Mouse (Mus musculus) forebrain, embryonic 15.5 days (tissue): Measurements from ENCODE around the gene Kcnq1. TPM values are rescaled to one million over a fixed set of nuclear protein-coding genes. Genes with fewer than 3 reads are reported as not detected.
A peak's percentile ranks its signal among the peaks of the same experiment; 100 is the strongest.

Experiments used
- ATAC-seq: fragments of 200-750 bp; cut with Nextera tagmentation; replicated peaks from 2 replicates; pipeline ENCODE4 v1.8.0; 2017; ENCODE audit warnings: mild to moderate bottlenecking, moderate TSS enrichment, moderate library complexity
- H3K27ac ChIP-seq: fragments of 300-500 bp; sonication (generic); replicated peaks from 2 replicates; pipeline ENCODE4 v1.5.1; 2015; ENCODE audit warnings: mild to moderate bottlenecking, inconsistent platforms
- H3K27me3 ChIP-seq: fragments of 300-500 bp; sonication (generic); 2 replicates; pipeline ENCODE4 v1.6.1; 2015; ENCODE audit warnings: inconsistent platforms
- H3K36me3 ChIP-seq: fragments of 300-500 bp; sonication (generic); 2 replicates; pipeline ENCODE4 v1.6.1; 2015; ENCODE audit warnings: mild to moderate bottlenecking, inconsistent platforms
- H3K4me1 ChIP-seq: fragments of 300-500 bp; sonication (generic); 2 replicates; pipeline ENCODE4 v1.6.1; 2015; ENCODE audit warnings: inconsistent platforms
- H3K4me2 ChIP-seq: fragments of 300-500 bp; sonication (generic); replicated peaks from 2 replicates; pipeline ENCODE4 v1.6.1; 2015; ENCODE audit warnings: mild to moderate bottlenecking, inconsistent platforms
- H3K4me3 ChIP-seq: fragments of 300-500 bp; sonication (generic); 2 replicates; pipeline ENCODE4 v1.5.1; 2015; ENCODE audit warnings: mild to moderate bottlenecking, inconsistent platforms
- H3K9ac ChIP-seq: fragments of 300-500 bp; sonication (generic); replicated peaks from 2 replicates; pipeline ENCODE4 v1.6.1; 2015; ENCODE audit warnings: mild to moderate bottlenecking, inconsistent platforms
- H3K9me3 ChIP-seq: fragments of 300-500 bp; sonication (generic); 2 replicates; pipeline ENCODE4 v1.6.1; 2016; ENCODE audit warnings: inconsistent platforms
- WGBS: fragments of 180-500 bp; shearing (Covaris S2); methylation state at CpG from one replicate; pipeline ENCODE4 v1.1.7; 2015; ENCODE audit warnings: mixed read lengths; 5-methylcytosine and 5-hydroxymethylcytosine counted together
- polyA plus RNA-seq: library from polyadenylated mRNA; unstranded; fragments of >200 nt; fragmentation: Nextera tagmentation; extraction: Ambion mirVana; gene quantifications from 2 replicates; pipeline ENCODE4 v1.2.1, GENCODE M21; 2015

The Kcnq1 gene
- polyA plus RNA-seq, 1 experiment from 2014 or later: 0.81 TPM

DNA sequence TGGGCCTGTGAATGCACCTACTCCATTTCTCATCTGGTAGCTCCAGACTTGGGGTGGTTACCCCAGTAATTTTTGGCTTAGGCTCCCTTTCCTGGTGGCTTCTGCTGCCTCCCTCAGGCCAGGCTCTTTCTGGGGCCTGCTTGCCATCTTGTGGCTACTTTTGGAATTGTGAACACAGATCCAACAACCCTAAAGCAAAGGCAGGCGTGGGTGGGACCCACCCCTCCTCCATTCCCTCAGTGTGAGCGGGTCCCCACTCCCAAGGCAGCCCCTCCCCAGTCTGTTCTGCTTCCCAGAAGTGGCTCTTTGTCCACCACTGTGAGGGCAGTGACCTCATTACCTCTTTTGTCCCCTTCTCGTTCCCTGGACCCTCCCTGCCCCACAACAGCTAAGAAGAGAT lies 46.2 kb downstream of the Kcnq1 start:
- no peak overlapping the region for H3K4me3 ChIP-seq
- no peaks in the 10 kb centered on the region for H3K9me3 ChIP-seq
- no peak overlapping the region for H3K9ac ChIP-seq
- H3K4me1 ChIP-seq: peaks cover 13% of the 10 kb centered on the region
- no peak overlapping the region for H3K4me2 ChIP-seq
- 5% methylated on average over 3 of the region's 3 CpGs for WGBS
- no peaks in the 10 kb centered on the region for H3K27me3 ChIP-seq
- ATAC-seq: no peak
- no peak overlapping the region for H3K27ac ChIP-seq
- no peaks in the 10 kb centered on the region for H3K36me3 ChIP-seq

DNA sequence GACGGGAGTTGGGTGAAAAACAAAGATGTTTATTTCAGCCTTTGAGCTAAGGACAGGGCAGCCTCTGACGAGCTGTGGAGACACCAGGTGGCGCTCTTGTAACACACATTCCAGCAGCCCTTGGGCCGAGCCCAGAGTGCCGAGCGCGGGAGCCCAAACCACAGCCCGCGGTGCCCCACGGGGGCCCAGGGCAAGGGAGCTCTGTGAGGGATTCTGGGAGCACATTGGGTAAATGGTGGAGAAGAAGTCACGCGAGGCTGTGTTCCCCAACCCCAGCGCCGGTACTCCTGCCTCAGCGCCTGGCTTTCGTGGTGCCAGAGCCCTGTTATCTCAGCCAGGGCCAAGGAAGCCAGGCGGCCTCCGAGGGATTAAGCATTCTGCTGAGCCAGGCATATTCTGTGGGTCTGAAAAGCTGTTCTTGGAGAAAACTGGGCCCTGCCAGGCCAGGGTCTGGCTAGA lies 47.8 kb downstream of the Kcnq1 start:
- peak; percentile 93 for ATAC-seq
- H3K27me3 ChIP-seq: no peaks in the 10 kb centered on the region
- 0% methylated on average over 18 of the region's 18 CpGs for WGBS
- H3K9me3 ChIP-seq: no peaks in the 10 kb centered on the region
- H3K36me3 ChIP-seq: no peaks in the 10 kb centered on the region
- H3K4me3 ChIP-seq: peak overlapping the region; percentile 34
- H3K9ac ChIP-seq: peak overlapping the region; percentile 39
- H3K27ac ChIP-seq: no peak overlapping the region
- H3K4me2 ChIP-seq: peak overlapping the region; percentile 59
- H3K4me1 ChIP-seq: peaks cover 13% of the 10 kb centered on the region

DNA sequence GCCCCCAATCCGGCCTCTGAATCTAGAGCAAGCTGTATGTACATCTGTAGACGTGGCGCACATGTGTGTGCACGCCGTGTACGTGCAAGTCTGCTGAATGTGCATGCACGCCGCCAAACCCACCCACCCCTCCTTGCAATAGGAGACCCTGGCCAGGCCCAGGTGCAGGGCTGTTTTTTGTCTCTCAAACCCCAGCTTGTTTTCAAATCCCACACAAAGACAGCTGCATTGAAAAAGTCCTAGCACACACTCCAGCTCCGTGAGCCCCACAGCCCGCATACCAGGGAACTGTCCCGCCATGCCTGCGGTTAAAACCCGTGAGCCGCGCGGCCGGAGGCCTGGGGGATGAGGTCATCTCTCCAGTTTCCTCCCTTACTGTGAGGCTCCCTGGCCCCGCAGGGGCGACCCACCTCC lies 48.3 kb downstream of the Kcnq1 start:
- Histone ChIP-seq H3K9me3 (no peaks in the 10 kb centered on the region), H3K4me1 (peaks cover 13% of the 10 kb centered on the region), H3K4me3 (no peak overlapping the region), H3K4me2 (0 out of 2 replicates have a peak overlapping the region, but pooled peaks have one; percentile 59), H3K27me3 (no peaks in the 10 kb centered on the region), H3K9ac (no peak overlapping the region), H3K27ac (no peak overlapping the region), H3K36me3 (no peaks in the 10 kb centered on the region)
- peak; percentile 41 for ATAC-seq
- 13% methylated on average over 19 of the region's 19 CpGs for WGBS

DNA sequence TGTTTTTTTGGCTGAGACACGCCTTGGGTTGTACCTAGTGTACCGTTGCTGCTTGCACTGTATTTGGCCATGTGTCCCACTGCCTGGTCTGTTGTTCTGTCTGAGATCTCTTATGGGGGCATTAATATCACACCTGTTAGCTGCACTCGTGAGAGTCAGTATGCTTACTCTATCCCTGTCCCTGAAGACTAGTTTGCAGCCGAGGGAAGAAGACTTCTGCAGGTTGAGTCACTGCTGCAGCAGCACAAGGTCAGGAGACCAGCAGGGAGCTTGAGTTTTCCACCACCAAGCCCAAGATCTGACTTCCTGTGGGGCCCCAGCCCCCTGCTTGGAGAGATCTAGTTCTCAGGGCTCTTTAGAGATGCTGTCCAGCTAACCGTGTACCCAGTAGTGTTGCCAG lies 49.1 kb downstream of the Kcnq1 start:
- Histone ChIP-seq H3K27ac (no peak overlapping the region), H3K4me3 (no peak overlapping the region), H3K4me2 (no peak overlapping the region), H3K9me3 (no peaks in the 10 kb centered on the region), H3K36me3 (no peaks in the 10 kb centered on the region), H3K9ac (no peak overlapping the region), H3K4me1 (peaks cover 13% of the 10 kb centered on the region), H3K27me3 (no peaks in the 10 kb centered on the region)
- 62% methylated on average over 5 of the region's 5 CpGs for WGBS
- ATAC-seq: no peak

DNA sequence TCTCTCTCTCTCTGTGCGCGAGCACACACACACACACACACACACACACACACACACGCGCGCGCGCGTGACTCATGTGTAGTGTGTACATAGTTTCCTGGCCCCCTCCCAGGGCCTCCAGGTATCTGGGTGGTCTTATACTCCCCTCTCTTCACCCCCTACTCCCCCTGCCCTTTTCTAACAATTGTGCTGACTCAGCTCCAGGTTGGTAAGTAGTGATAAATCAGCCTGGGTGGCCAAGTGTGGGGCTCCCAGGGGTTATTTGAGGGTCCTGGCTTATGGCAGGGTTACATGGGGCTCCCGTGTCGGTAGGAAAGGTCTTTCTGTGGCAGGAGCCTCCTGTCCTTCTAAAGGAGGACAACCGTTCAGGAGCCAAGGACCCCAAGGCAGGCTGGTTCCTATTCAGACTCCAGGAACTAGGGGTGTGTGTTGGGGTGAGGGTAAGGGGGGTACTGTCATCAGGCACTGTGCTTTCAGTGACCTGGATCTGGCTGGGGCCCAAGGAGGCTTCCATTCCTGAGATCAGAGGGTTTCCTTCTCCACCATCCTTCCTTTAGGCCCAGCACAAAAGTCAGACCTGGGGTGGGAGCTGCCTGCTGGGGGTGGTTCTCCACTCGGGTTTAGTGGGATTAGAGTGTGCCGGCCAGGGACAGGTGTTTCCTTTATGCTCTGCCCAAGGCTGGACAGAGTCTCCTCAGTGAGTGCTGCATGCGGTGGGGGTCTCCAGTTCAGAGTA lies 52.7 kb downstream of the Kcnq1 start:
- no peaks in the 10 kb centered on the region for H3K36me3 ChIP-seq
- H3K9me3 ChIP-seq: no peaks in the 10 kb centered on the region
- no peaks in the 10 kb centered on the region for H3K27me3 ChIP-seq
- no peak overlapping the region for H3K4me3 ChIP-seq
- H3K4me2 ChIP-seq: no peak overlapping the region
- WGBS: 80% methylated on average over 14 of the region's 14 CpGs
- H3K4me1 ChIP-seq: peaks cover 9% of the 10 kb centered on the region
- no peak overlapping the region for H3K9ac ChIP-seq
- ATAC-seq: no peak
- H3K27ac ChIP-seq: no peak overlapping the region

DNA sequence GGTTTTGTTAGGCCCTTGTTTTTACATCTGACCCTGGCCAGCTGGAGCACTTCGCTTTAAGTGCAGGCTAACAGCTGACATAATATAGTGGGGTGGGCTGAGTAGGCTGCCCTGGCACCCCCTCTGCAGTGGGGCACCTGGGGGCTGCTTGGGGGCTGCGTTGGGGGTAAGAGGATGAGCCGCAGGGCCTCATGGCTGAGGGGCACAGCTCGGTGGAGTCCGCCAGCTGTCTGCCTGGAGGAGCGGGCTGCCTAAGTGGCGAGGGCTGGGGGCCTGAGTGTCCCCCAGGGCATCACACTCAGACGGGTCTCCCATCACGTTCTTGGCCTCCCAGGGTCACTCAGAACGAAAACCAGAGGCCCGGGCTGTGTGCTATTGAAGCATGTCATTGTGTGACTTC lies 53.3 kb downstream of the Kcnq1 start:
- Histone ChIP-seq H3K9ac (no peak overlapping the region), H3K27ac (no peak overlapping the region), H3K27me3 (no peaks in the 10 kb centered on the region), H3K36me3 (no peaks in the 10 kb centered on the region), H3K4me3 (no peak overlapping the region), H3K9me3 (no peaks in the 10 kb centered on the region), H3K4me1 (peaks cover 4% of the 10 kb centered on the region; the same call in 1 of the 2 replicates), H3K4me2 (no peak overlapping the region)
- 54% methylated on average over 11 of the region's 11 CpGs for WGBS
- no peak for ATAC-seq

DNA sequence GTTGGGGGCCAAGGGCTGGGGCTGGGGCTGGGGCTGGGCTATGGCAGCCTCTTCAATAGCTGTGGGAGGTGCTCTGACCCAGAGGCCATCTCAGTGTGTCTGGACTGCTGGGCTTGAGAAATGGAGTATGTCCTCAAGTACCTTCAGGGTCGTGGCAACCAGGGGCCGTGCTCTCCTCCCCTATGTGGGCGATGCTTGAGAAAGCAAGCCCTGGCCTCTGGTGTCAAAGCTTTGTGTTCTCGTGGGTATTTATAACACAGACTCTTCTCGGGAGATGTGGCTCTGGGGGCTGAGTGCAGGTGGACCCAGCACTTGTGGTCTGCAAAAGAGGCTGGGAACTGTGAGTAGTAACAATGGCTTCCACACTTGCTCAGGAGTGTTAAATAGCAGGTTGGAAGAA lies 53.9 kb downstream of the Kcnq1 start:
- ATAC-seq: no peak
- 69% methylated on average over 5 of the region's 5 CpGs for WGBS
- H3K9ac ChIP-seq: no peak overlapping the region

DNA sequence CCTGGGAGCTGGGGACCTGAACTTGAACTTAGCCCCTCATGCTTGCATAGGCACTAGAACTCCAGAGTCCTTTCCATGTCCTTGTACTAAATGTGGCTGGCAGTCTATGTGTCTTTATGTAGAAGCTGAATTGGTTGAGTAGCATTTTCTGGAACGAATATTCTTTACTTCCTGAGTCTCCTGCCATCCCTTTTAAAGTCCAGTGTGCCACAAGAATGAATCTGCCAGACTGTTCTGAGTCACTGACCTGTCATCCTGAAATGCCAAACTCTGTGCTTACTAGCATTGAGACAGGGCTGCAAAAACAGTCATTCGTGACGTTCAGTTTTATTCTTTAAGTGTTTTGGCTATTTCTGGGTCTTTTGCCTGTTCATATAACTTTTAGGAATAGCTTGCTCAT lies 55.9 kb downstream of the Kcnq1 start:
- H3K9ac ChIP-seq: no peak overlapping the region
- 78% methylated on average over 3 of the region's 3 CpGs for WGBS
- H3K27ac ChIP-seq: no peak overlapping the region
- no peaks in the 10 kb centered on the region for H3K9me3 ChIP-seq
- no peaks in the 10 kb centered on the region for H3K4me1 ChIP-seq
- H3K27me3 ChIP-seq: no peaks in the 10 kb centered on the region
- no peak for ATAC-seq
- H3K4me3 ChIP-seq: no peak overlapping the region
- H3K36me3 ChIP-seq: no peaks in the 10 kb centered on the region
- H3K4me2 ChIP-seq: no peak overlapping the region

More for the DNA sequence above, 53.9 kb downstream of the Kcnq1 start:
- Histone ChIP-seq H3K4me1 (no peaks in the 10 kb centered on the region), H3K4me2 (no peak overlapping the region), H3K9me3 (no peaks in the 10 kb centered on the region), H3K27me3 (no peaks in the 10 kb centered on the region), H3K27ac (no peak overlapping the region), H3K4me3 (no peak overlapping the region), H3K36me3 (no peaks in the 10 kb centered on the region)

DNA sequence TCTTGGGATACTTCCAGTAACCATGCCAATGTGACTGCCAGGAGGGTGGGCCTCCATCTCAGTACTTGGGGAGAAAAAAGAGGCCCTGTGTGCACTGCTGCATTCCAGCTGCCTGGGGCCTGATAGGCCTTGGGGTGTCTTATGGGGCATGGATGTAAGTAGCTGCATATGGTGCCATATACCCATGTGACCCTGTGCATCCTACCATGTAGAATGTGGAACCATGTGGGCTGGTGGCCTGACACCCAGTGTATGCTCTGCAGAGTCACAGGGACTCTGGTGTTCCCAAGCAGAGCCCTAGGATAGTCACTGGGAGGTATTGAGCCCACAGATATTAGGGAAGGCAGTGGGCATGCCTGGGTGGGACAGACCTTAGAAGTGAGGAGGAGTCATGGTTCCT lies 57.9 kb downstream of the Kcnq1 start:
- H3K36me3 ChIP-seq: no peaks in the 10 kb centered on the region
- H3K9me3 ChIP-seq: no peaks in the 10 kb centered on the region
- H3K27me3 ChIP-seq: no peaks in the 10 kb centered on the region
- H3K4me1 ChIP-seq: no peaks in the 10 kb centered on the region
- no peak overlapping the region for H3K9ac ChIP-seq
- ATAC-seq: no peak
- no peak overlapping the region for H3K27ac ChIP-seq
- H3K4me2 ChIP-seq: no peak overlapping the region
- no peak overlapping the region for H3K4me3 ChIP-seq

DNA sequence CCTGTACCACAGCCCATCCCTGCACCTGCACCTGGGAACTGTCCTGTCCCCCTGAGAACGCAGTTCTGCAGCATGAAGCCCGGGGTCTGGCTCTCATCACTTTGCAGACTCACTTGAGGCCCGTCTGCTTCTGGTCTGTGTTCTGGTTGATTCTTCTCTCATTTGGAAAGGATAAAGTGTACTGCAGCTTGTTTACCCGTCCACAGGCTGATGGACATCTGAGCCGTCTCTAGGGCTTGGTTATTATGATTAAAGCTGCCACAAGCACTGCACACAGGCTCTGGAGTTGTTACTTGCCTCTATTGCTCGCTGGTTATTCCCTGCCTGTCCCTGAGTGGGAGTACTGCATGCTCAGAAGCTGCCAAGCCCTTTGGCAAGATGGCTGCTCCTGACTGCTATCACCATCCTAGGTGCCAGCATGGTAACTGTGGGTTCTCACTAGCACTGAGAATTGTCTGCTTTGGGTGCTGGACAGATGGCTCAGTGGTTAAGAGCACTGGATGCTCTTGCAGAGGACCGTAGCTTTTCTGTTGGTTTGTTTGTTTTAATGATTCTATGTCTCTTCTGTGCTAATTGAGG lies 59.6 kb downstream of the Kcnq1 start:
- no peak overlapping the region for H3K27ac ChIP-seq
- no peak overlapping the region for H3K4me2 ChIP-seq
- no peaks in the 10 kb centered on the region for H3K9me3 ChIP-seq
- H3K4me1 ChIP-seq: no peaks in the 10 kb centered on the region
- ATAC-seq: no peak
- H3K9ac ChIP-seq: no peak overlapping the region
- H3K4me3 ChIP-seq: no peak overlapping the region
- 72% methylated on average over 7 of the region's 7 CpGs for WGBS
- H3K27me3 ChIP-seq: no peaks in the 10 kb centered on the region
- no peaks in the 10 kb centered on the region for H3K36me3 ChIP-seq

DNA sequence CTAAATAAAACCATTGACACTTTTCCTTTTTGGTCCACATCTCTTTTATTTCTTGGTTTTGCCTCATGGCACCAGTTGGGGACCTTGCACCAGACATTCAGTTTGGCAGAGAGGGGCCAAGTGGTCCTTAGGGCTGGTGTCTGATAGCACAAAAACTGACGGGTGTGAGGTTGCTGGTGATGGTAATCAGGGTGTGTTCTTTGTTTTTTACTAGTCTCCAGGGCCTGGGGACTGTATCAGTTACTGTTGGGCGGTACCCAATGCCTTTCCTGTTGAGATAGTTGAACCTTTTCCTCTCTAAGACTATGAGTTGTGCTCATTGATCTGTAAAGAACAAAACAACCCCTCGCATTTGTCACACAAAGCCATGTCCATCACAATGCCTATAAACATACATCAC lies 61.1 kb downstream of the Kcnq1 start:
- no peak overlapping the region for H3K9ac ChIP-seq
- no peaks in the 10 kb centered on the region for H3K36me3 ChIP-seq
- H3K27ac ChIP-seq: no peak overlapping the region
- 78% methylated on average over 3 of the region's 3 CpGs for WGBS
- H3K4me1 ChIP-seq: no peaks in the 10 kb centered on the region
- H3K27me3 ChIP-seq: no peaks in the 10 kb centered on the region
- ATAC-seq: no peak
- no peak overlapping the region for H3K4me2 ChIP-seq
- no peaks in the 10 kb centered on the region for H3K9me3 ChIP-seq
- H3K4me3 ChIP-seq: no peak overlapping the region

DNA sequence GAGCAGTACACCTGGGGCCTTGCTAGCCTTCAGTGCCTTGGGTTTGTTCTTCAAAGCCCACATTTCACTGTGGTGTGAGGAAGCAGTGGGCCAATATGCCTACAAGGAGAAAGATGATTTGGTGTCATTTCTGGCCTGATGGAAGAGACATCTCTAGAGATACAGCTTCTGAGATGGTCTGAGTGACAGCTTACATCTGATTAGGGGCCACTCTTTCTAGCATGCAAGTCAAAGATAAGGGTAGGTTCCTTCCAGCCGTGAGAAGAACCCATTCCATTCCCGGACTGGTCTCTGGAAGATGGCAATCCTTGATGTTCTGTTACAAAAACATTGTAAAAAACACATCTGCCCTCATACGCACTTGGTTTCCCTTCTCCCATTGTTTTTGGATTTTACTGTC lies 63.2 kb downstream of the Kcnq1 start:
- Histone ChIP-seq H3K9ac (no peak overlapping the region), H3K4me2 (no peak overlapping the region), H3K27ac (no peak overlapping the region), H3K4me3 (no peak overlapping the region), H3K36me3 (no peaks in the 10 kb centered on the region), H3K4me1 (no peaks in the 10 kb centered on the region), H3K9me3 (no peaks in the 10 kb centered on the region), H3K27me3 (no peaks in the 10 kb centered on the region)
- ATAC-seq: no peak
- WGBS: 93% methylated on average over 3 of the region's 3 CpGs
